Mouse (Mus musculus) lung, postnatal 4 days (tissue): ENCODE results near the gene Rapgef5.
"Not testable (repeated sequence)": the region's sequence is repeated elsewhere in the genome, so short reads cannot be mapped to it uniquely, and the experiment has no call there.

Experiments used
- DNase-seq, 2 experiments: peaks; one replicate each; pipeline ENCODE4 v3.0.0; 2021

Rapgef5 gene

DNA sequence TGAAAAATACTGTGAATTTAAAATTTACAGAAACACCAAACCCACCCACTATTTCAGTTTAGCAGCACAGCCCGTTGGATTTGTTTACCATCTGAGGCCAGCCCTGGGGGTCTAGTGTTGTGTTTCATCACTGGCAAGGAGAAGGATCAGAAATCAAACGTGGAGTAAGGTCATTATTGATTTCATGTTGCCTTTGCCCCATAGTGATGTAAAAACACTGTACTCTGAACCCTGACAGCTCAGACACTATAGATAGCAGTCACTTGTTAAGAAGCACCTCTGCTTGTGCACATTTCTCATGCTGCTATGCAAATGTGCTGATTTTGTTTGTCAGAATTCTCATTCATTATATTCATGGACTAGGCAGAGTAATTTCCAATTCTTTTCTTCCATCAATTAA is 265.1 kb downstream of the Rapgef5 start:
- DNase-seq: no peak

- DNase-seq: no peak
These were observed 267.1 kb downstream of the Rapgef5 start for GRCm38 (mm10) chr12:117783426-117783825.

DNA sequence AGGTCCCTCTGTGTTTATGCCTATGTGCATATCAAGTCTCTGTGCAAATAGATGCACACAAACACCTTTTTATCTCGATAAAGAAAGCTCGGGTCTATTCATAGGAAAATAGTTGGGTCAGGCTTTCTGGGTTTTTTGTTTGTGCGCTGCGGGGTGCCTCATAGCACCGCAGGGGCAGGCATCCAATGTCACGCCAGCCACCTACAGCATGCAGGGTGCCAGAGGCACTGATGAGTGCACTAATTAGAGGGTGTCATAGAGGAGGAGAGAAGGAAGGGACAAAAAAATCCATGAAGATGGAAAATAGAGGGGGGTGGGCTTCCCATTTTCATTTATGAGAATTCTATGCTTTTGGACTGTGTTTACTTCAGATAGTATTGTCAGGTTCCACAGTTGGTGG is 270.3 kb downstream of the Rapgef5 start:
- DNase-seq: no peak

- no peak for DNase-seq
These were observed 272.3 kb downstream of the Rapgef5 start for GRCm38 (mm10) chr12:117788513-117789011.

- DNase-seq: no peak
These were observed 272.7 kb downstream of the Rapgef5 start for GRCm38 (mm10) chr12:117789017-117789416.

- no peak for DNase-seq
These were observed 279.0 kb downstream of the Rapgef5 start for GRCm38 (mm10) chr12:117795303-117795702.

- not testable (repeated sequence) for DNase-seq
These were observed 287.7 kb downstream of the Rapgef5 start, which contains the start of gene Cdca7l for GRCm38 (mm10) chr12:117803989-117804388. TSS of gene Cdca7l (plus strand) at chr12:117804289.

GRCm38 (mm10) chr12:117805576-117805975 is 289.3 kb downstream of the Rapgef5 start:
- DNase-seq: no peak

- DNase-seq: no peak
These were observed 289.8 kb downstream of the Rapgef5 start for GRCm38 (mm10) chr12:117806007-117806451.

DNA sequence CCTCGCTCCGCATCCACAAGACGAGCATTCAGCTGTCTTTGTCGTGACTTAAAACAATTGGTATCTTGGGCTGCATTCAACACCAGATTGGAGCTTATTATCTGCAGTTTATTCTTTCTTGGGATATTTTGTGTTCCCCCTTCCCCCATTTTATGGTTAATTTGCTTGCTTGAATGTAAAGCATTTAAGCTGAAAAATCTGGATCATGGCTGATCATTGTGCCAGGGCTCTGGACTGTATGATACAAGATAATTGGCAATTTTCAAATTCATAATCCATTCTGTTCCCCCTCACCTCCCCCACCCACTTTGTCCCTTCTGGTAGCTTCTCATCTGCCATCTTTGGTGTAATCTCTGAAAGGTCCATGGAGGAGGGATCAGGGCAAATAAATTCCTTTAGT is 290.2 kb downstream of the Rapgef5 start:
- no peak for DNase-seq

DNA sequence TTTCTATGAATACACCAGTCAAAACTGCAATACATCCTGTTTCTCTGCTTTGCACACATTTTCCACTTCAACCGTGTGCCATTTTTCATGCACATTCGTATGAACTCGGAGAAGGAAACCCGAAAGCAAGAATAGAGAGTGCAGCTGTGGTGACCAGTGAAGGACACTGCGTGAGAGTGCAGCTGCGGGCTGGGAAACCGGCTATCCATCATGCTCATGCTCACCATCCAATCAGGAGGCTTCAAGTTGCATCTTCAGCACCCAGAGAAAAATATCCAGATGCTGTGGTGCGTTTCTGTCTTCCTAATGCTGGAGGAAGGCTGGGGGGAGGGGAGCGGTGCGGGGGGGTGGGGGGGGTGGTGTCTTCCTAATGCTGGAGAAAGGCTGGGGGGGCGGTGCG is 291.4 kb downstream of the Rapgef5 start:
- no peak for DNase-seq

DNA sequence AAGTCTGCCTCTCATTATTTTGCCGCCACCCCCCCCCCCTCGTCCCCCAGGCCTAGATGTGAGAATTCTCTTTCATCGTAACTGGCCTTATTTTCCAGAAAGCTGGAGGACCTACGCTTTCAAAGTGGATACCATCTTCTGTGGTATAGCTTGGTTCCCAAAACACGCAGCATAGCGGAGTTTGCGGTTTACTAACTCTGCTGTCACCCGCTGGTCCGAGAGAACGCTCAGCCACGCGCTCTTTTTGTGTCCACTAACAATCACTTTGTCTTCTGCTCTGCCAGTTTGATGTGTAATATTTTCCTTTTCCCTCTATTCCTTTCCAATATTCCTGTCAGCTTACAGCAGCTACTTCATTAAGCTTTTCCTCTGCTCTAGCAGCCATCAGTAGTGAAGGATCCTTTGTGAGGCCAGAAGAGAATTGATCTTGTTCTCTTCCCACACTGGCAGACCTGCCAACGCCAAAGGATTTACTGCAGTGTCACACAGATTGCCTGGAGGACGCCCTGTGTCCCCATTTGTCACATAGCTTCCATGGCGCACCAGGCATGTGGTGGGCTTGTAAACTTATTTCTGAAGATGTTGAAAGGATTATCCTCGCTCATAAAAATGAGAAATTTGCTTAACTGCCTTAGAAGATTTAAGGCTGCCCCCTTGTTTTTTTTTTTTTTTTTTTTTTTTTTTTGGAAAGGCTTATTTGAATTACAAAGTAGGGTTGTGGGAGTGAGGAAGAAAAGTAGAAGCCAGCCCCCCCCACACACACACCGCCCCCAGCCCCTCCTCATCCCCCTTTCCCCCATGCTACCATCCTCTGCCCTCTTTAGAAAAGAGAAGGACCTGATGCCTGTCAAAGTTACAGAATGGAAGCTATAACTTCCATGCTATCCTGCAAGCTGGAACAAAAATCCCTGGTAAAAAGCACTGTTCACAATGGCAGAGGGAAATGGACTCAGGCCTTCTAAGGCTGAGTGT is 292.4 kb downstream of the Rapgef5 start:
- no peak for DNase-seq
